Mouse (Mus musculus): ENCODE measurements around the gene Faim. TPM values are rescaled to one million over a fixed set of nuclear protein-coding genes. Genes with fewer than 3 reads are reported as not detected.

Faim gene
- 73.5 and 81.5 TPM in 2 replicates for polyA plus RNA-seq (2016; fragmentation: Nextera tagmentation; extraction: Ambion mirVana)

GRCm38 (mm10) chr9:98985800-98986475 lies at the start of gene Faim:
Faim (plus strand) TSS chr9:98986373.
- WGBS: 2% methylated on average over 45 of the region's 45 CpGs
- Histone ChIP-seq H3K4me1 (peaks cover 19% of the 10 kb centered on the region), H3K36me3 (no peaks in the 10 kb centered on the region), H3K9me3 (replicated peaks) (no peaks in the 10 kb centered on the region), H3K4me3 (peak within 1 kb of the TSS; percentile 80), H3K27ac (replicated peaks) (peak within 1 kb of the TSS; percentile 82), H3K27me3 (ENCODE audit: low read depth, poor library complexity, severe bottlenecking) (peaks cover 29% of the 10 kb centered on the region)
- peak; percentile 100 for DNase-seq (ENCODE audit: low spot score)

- H3K9me3 ChIP-seq (replicated peaks): no peaks in the 10 kb centered on the region
- DNase-seq (ENCODE audit: low spot score): peak; percentile 41
- no peak overlapping the region for H3K27ac ChIP-seq (replicated peaks)
- WGBS: 24% methylated on average over 2 of the region's 2 CpGs
- H3K4me1 ChIP-seq: peaks cover 15% of the 10 kb centered on the region
- H3K27me3 ChIP-seq (ENCODE audit: low read depth, poor library complexity, severe bottlenecking): peaks cover 67% of the 10 kb centered on the region
- H3K4me3 ChIP-seq: no peak overlapping the region
- no peaks in the 10 kb centered on the region for H3K36me3 ChIP-seq
Observed at GRCm38 (mm10) chr9:98939290-98939689, 46.9 kb upstream of the Faim start.

GRCm38 (mm10) chr9:98952171-98953050 lies 33.8 kb upstream of the Faim start:
- H3K4me3 ChIP-seq: peak overlapping the region; percentile 45
- peak; percentile 60 for DNase-seq (ENCODE audit: low spot score)
- H3K9me3 ChIP-seq (replicated peaks): no peaks in the 10 kb centered on the region
- peaks cover 41% of the 10 kb centered on the region for H3K4me1 ChIP-seq
- H3K27me3 ChIP-seq (ENCODE audit: low read depth, poor library complexity, severe bottlenecking): peaks cover 89% of the 10 kb centered on the region
- peak overlapping the region; percentile 49; the same call in 1 of the 2 replicates for H3K27ac ChIP-seq (replicated peaks)
- WGBS: under 1% methylated on average over 38 of the region's 40 CpGs
- no peaks in the 10 kb centered on the region for H3K36me3 ChIP-seq

- WGBS: 3% methylated on average over 4 of the region's 4 CpGs
- H3K36me3 ChIP-seq: no peaks in the 10 kb centered on the region
- H3K27me3 ChIP-seq (ENCODE audit: low read depth, poor library complexity, severe bottlenecking): peaks cover 96% of the 10 kb centered on the region
- H3K27ac ChIP-seq (replicated peaks): no peak overlapping the region
- DNase-seq (ENCODE audit: low spot score): peak; percentile 21
- no peaks in the 10 kb centered on the region for H3K9me3 ChIP-seq (replicated peaks)
- H3K4me3 ChIP-seq: peak overlapping the region; percentile 64
- peaks cover 41% of the 10 kb centered on the region for H3K4me1 ChIP-seq
Observed at GRCm38 (mm10) chr9:98953291-98953690, 32.9 kb upstream of the Faim start.

GRCm38 (mm10) chr9:98953830-98954229 lies 32.3 kb upstream of the Faim start:
- no peak overlapping the region for H3K27ac ChIP-seq (replicated peaks)
- peak overlapping the region; percentile 64 for H3K4me3 ChIP-seq
- H3K4me1 ChIP-seq: peaks cover 41% of the 10 kb centered on the region
- 3% methylated on average over 9 of the region's 9 CpGs for WGBS
- no peaks in the 10 kb centered on the region for H3K36me3 ChIP-seq
- no peaks in the 10 kb centered on the region for H3K9me3 ChIP-seq (replicated peaks)
- peak; percentile 26 for DNase-seq (ENCODE audit: low spot score)
- H3K27me3 ChIP-seq (ENCODE audit: low read depth, poor library complexity, severe bottlenecking): peaks cover 98% of the 10 kb centered on the region

GRCm38 (mm10) chr9:98954391-98955102 lies 31.6 kb upstream of the Faim start:
- H3K4me3 ChIP-seq: peak overlapping the region; percentile 64
- WGBS: 1% methylated on average over 33 of the region's 33 CpGs
- peaks cover 98% of the 10 kb centered on the region for H3K27me3 ChIP-seq (ENCODE audit: low read depth, poor library complexity, severe bottlenecking)
- H3K27ac ChIP-seq (replicated peaks): peak overlapping the region; percentile 79
- no peaks in the 10 kb centered on the region for H3K36me3 ChIP-seq
- DNase-seq (ENCODE audit: low spot score): peak; percentile 73
- no peaks in the 10 kb centered on the region for H3K9me3 ChIP-seq (replicated peaks)
- peaks cover 41% of the 10 kb centered on the region for H3K4me1 ChIP-seq

GRCm38 (mm10) chr9:98955103-98955715 lies 31.0 kb upstream of the Faim start, which contains the start of gene Foxl2:
Foxl2 (plus strand) TSS chr9:98955288.
- H3K27me3 ChIP-seq (ENCODE audit: low read depth, poor library complexity, severe bottlenecking): peaks cover 100% of the 10 kb centered on the region
- no peaks in the 10 kb centered on the region for H3K9me3 ChIP-seq (replicated peaks)
- no peaks in the 10 kb centered on the region for H3K36me3 ChIP-seq
- peak within 1 kb of the TSS; percentile 64 for H3K4me3 ChIP-seq
- DNase-seq (ENCODE audit: low spot score): no peak
- WGBS: under 1% methylated on average over 57 of the region's 58 CpGs
- H3K27ac ChIP-seq (replicated peaks): peak within 1 kb of the TSS; percentile 79
- peaks cover 41% of the 10 kb centered on the region for H3K4me1 ChIP-seq

- H3K4me1 ChIP-seq: peaks cover 41% of the 10 kb centered on the region
- peaks cover 100% of the 10 kb centered on the region for H3K27me3 ChIP-seq (ENCODE audit: low read depth, poor library complexity, severe bottlenecking)
- H3K27ac ChIP-seq (replicated peaks): peak overlapping the region; percentile 79
- H3K4me3 ChIP-seq: peak overlapping the region; percentile 64
- DNase-seq (ENCODE audit: low spot score): peak; percentile 79
- WGBS: under 1% methylated on average over 60 of the region's 60 CpGs
- no peaks in the 10 kb centered on the region for H3K36me3 ChIP-seq
- H3K9me3 ChIP-seq (replicated peaks): no peaks in the 10 kb centered on the region
Observed at GRCm38 (mm10) chr9:98955716-98956224, 30.4 kb upstream of the Faim start.

- H3K27me3 ChIP-seq (ENCODE audit: low read depth, poor library complexity, severe bottlenecking): peaks cover 100% of the 10 kb centered on the region
- H3K27ac ChIP-seq (replicated peaks): peak overlapping the region; percentile 79
- peaks cover 46% of the 10 kb centered on the region for H3K4me1 ChIP-seq
- under 1% methylated on average over 80 of the region's 80 CpGs for WGBS
- DNase-seq (ENCODE audit: low spot score): peak; percentile 76
- no peaks in the 10 kb centered on the region for H3K9me3 ChIP-seq (replicated peaks)
- peak overlapping the region; percentile 64 for H3K4me3 ChIP-seq
- no peaks in the 10 kb centered on the region for H3K36me3 ChIP-seq
Observed at GRCm38 (mm10) chr9:98956591-98957381, 29.4 kb upstream of the Faim start.

GRCm38 (mm10) chr9:98957751-98958351 lies 28.3 kb upstream of the Faim start:
- Histone ChIP-seq H3K4me1 (peaks cover 46% of the 10 kb centered on the region), H3K27me3 (ENCODE audit: low read depth, poor library complexity, severe bottlenecking) (peaks cover 100% of the 10 kb centered on the region), H3K27ac (replicated peaks) (no peak overlapping the region), H3K9me3 (replicated peaks) (no peaks in the 10 kb centered on the region), H3K4me3 (peak overlapping the region; percentile 64), H3K36me3 (no peaks in the 10 kb centered on the region)
- under 1% methylated on average over 23 of the region's 23 CpGs for WGBS
- DNase-seq (ENCODE audit: low spot score): peak; percentile 50

GRCm38 (mm10) chr9:98958628-98959027 lies 27.5 kb upstream of the Faim start:
- Histone ChIP-seq H3K9me3 (replicated peaks) (no peaks in the 10 kb centered on the region), H3K4me3 (peak overlapping the region; percentile 64; the same call in 1 of the 2 replicates), H3K4me1 (peaks cover 54% of the 10 kb centered on the region), H3K27me3 (ENCODE audit: low read depth, poor library complexity, severe bottlenecking) (peaks cover 100% of the 10 kb centered on the region), H3K36me3 (no peaks in the 10 kb centered on the region), H3K27ac (replicated peaks) (no peak overlapping the region)
- 6% methylated on average over 6 of the region's 6 CpGs for WGBS
- no peak for DNase-seq (ENCODE audit: low spot score)
